ENCODE assay signal across 26 mouse cellular contexts in genomic region chr11:7129319-7130051, GRCm38 (mm10). TPM values are rescaled to one million over a fixed set of nuclear protein-coding genes. Genes with fewer than 3 reads are reported as not detected.
A peak's percentile ranks its signal among the peaks of the same experiment; 100 is the strongest.
DNase-seq lines count a peak whose midpoint lies in the region; ATAC-seq and TF ChIP-seq lines count a peak whose summit lies in the region.
"Had no signal": no experiment of that assay in that cellular context is flagged by ENCODE, and none has a peak within 500 bp of the region (broad histone marks: within the 10 kb centered on the region; RNA-seq: fewer than 3 reads in every experiment).

No protein-coding gene starts in this region.

- WGBS in embryonic facial prominence, embryonic 14.5 days: 61% methylated on average over 8 of the region's 8 CpGs
- WGBS in embryonic facial prominence, embryonic 10.5 days: 78% methylated on average over 8 of the region's 8 CpGs
- 25% methylated on average over 8 of the region's 8 CpGs for WGBS in heart, postnatal 0 days
- WGBS in midbrain, embryonic 11.5 days: 77% methylated on average over 8 of the region's 8 CpGs
- WGBS in midbrain, embryonic 13.5 days: 66% methylated on average over 8 of the region's 8 CpGs

- H3K4me1 ChIP-seq in embryonic facial prominence, embryonic 14.5 days (ENCODE audit: control insufficient read depth, insufficient read depth, low read length): no peaks in the 10 kb centered on the region
- peaks cover 3% of the 10 kb centered on the region for H3K4me1 ChIP-seq in embryonic facial prominence, embryonic 10.5 days
- H3K4me1 ChIP-seq in heart, postnatal 0 days (ENCODE audit: control insufficient read depth, insufficient read depth): peaks cover 8% of the 10 kb centered on the region; the same call in 1 of the 2 replicates
- H3K4me1 ChIP-seq in midbrain, embryonic 11.5 days (ENCODE audit: control insufficient read depth, insufficient read depth, low read length): no peaks in the 10 kb centered on the region
- peaks cover 5% of the 10 kb centered on the region; the same call in 1 of the 2 replicates for H3K4me1 ChIP-seq in midbrain, embryonic 13.5 days (replicated peaks)
- H3K4me1 ChIP-seq: embryonic facial prominence, embryonic 15.5 days; liver, embryonic 15.5 days had no signal

- peak; percentile 12; the same call in 1 of the 2 replicates for ATAC-seq in embryonic facial prominence, embryonic 14.5 days (ENCODE audit: low read depth)
- no peak; the same call in 1 of the 2 replicates for ATAC-seq in heart, postnatal 0 days (ENCODE audit: insufficient read depth, low read depth)
- no peak for ATAC-seq in midbrain, embryonic 11.5 days (ENCODE audit: low FRiP score)
- ATAC-seq in midbrain, embryonic 13.5 days: no peak
- ATAC-seq: forebrain, embryonic 14.5 days; hindbrain, postnatal 0 days had no signal

- DNase-seq in embryonic facial prominence, embryonic 14.5 days (ENCODE audit: low spot score): peak; percentile 55
- DNase-seq in embryonic facial prominence, embryonic 10.5 days (ENCODE audit: low spot score): no peak
- peak; percentile 12 for DNase-seq in heart, postnatal 0 days (ENCODE audit: low spot score)
- DNase-seq in heart, postnatal 4 days: no peak
- DNase-seq in midbrain, embryonic 11.5 days (ENCODE audit: low spot score, missing footprints): peak; percentile 73
- DNase-seq in lung, postnatal 36 days: peak; percentile 13
- no peak for DNase-seq in cerebellum, adult 9-10 months
- DNase-seq: cerebellum, adult 18-20 months; gastrocnemius, adult 2 months; heart, adult 18-20 months had no signal

- no peak for TF ChIP-seq EP300 in heart, postnatal 0 days (IDR thresholded peaks at IDR 0.05; ENCODE audit: low read depth)

- no peaks in the 10 kb centered on the region for H3K36me3 ChIP-seq in embryonic facial prominence, embryonic 14.5 days (ENCODE audit: control insufficient read depth, insufficient read depth, low read length)
- no peaks in the 10 kb centered on the region for H3K36me3 ChIP-seq in embryonic facial prominence, embryonic 10.5 days (replicated peaks)
- H3K36me3 ChIP-seq in heart, postnatal 0 days (replicated peaks; ENCODE audit: control insufficient read depth, insufficient read depth, low read length): no peaks in the 10 kb centered on the region
- no peaks in the 10 kb centered on the region for H3K36me3 ChIP-seq in midbrain, embryonic 11.5 days (ENCODE audit: control insufficient read depth, insufficient read depth, low read length)
- no peaks in the 10 kb centered on the region for H3K36me3 ChIP-seq in midbrain, embryonic 13.5 days
- H3K36me3 ChIP-seq: embryonic facial prominence, embryonic 15.5 days; limb, embryonic 12.5 days; liver, embryonic 15.5 days had no signal

- no peak overlapping the region for H3K4me2 ChIP-seq in embryonic facial prominence, embryonic 14.5 days (ENCODE audit: low read depth, low read length)
- no peak overlapping the region for H3K4me2 ChIP-seq in heart, postnatal 0 days (ENCODE audit: low read depth, low read length)
- H3K4me2 ChIP-seq in midbrain, embryonic 11.5 days: no peak overlapping the region
- no peak overlapping the region for H3K4me2 ChIP-seq in midbrain, embryonic 13.5 days (replicated peaks)
- H3K4me2 ChIP-seq: embryonic facial prominence, embryonic 15.5 days; limb, embryonic 12.5 days; liver, embryonic 15.5 days had no signal

- H3K9ac ChIP-seq in embryonic facial prominence, embryonic 14.5 days (ENCODE audit: low read depth, low read length): no peak overlapping the region
- no peak overlapping the region for H3K9ac ChIP-seq in heart, postnatal 0 days (replicated peaks; ENCODE audit: low read depth, low read length)
- H3K9ac ChIP-seq in midbrain, embryonic 11.5 days (ENCODE audit: low read length): no peak overlapping the region
- H3K9ac ChIP-seq in midbrain, embryonic 13.5 days (replicated peaks): no peak overlapping the region
- H3K9ac ChIP-seq: embryonic facial prominence, embryonic 15.5 days; limb, embryonic 12.5 days; liver, embryonic 15.5 days had no signal

- H3K9me3 ChIP-seq in embryonic facial prominence, embryonic 14.5 days (ENCODE audit: control insufficient read depth, low read length): no peaks in the 10 kb centered on the region
- H3K9me3 ChIP-seq in embryonic facial prominence, embryonic 10.5 days: no peaks in the 10 kb centered on the region
- no peaks in the 10 kb centered on the region for H3K9me3 ChIP-seq in heart, postnatal 0 days (replicated peaks; ENCODE audit: control insufficient read depth, low read length)
- H3K9me3 ChIP-seq in midbrain, embryonic 11.5 days (ENCODE audit: control insufficient read depth, low read length): no peaks in the 10 kb centered on the region
- no peaks in the 10 kb centered on the region for H3K9me3 ChIP-seq in midbrain, embryonic 13.5 days
- H3K9me3 ChIP-seq: embryonic facial prominence, embryonic 15.5 days; limb, embryonic 12.5 days; liver, embryonic 15.5 days had no signal

- TF ChIP-seq CTCF in heart, postnatal 0 days (IDR thresholded peaks at IDR 0.05; ENCODE audit: low read depth): no peak

- no peak overlapping the region for H3K27ac ChIP-seq in embryonic facial prominence, embryonic 14.5 days (replicated peaks; ENCODE audit: low read depth, low read length)
- no peak overlapping the region for H3K27ac ChIP-seq in embryonic facial prominence, embryonic 10.5 days (replicated peaks)
- H3K27ac ChIP-seq in heart, postnatal 0 days (ENCODE audit: low read depth): no peak overlapping the region
- H3K27ac ChIP-seq in midbrain, embryonic 11.5 days (ENCODE audit: low read depth, low read length): no peak overlapping the region
- no peak overlapping the region for H3K27ac ChIP-seq in midbrain, embryonic 13.5 days
- H3K27ac ChIP-seq: embryonic facial prominence, embryonic 15.5 days; gastrocnemius, adult 2 months; hindbrain, postnatal 0 days; left cerebral cortex, adult 2 months; limb, embryonic 12.5 days; liver, embryonic 15.5 days had no signal

- no peak overlapping the region for H3K4me3 ChIP-seq in embryonic facial prominence, embryonic 14.5 days (ENCODE audit: low read depth, low read length)
- no peak overlapping the region for H3K4me3 ChIP-seq in embryonic facial prominence, embryonic 10.5 days
- H3K4me3 ChIP-seq in heart, postnatal 0 days (ENCODE audit: low read depth, low read length): no peak overlapping the region
- H3K4me3 ChIP-seq in midbrain, embryonic 11.5 days (ENCODE audit: low read depth, low read length): no peak overlapping the region
- H3K4me3 ChIP-seq in midbrain, embryonic 13.5 days (replicated peaks): no peak overlapping the region
- H3K4me3 ChIP-seq: embryonic facial prominence, embryonic 15.5 days; gastrocnemius, adult 2 months; left cerebral cortex, adult 2 months; limb, embryonic 12.5 days; liver, embryonic 15.5 days; myocyte had no signal

- H3K27me3 ChIP-seq in embryonic facial prominence, embryonic 14.5 days (replicated peaks; ENCODE audit: control insufficient read depth, insufficient read depth, low read length): no peaks in the 10 kb centered on the region
- H3K27me3 ChIP-seq in embryonic facial prominence, embryonic 10.5 days (replicated peaks; ENCODE audit: low read depth, poor library complexity, severe bottlenecking): no peaks in the 10 kb centered on the region
- no peaks in the 10 kb centered on the region for H3K27me3 ChIP-seq in heart, postnatal 0 days (ENCODE audit: control insufficient read depth, insufficient read depth, low read length)
- no peaks in the 10 kb centered on the region for H3K27me3 ChIP-seq in midbrain, embryonic 11.5 days (ENCODE audit: control insufficient read depth, insufficient read depth, low read length)
- no peaks in the 10 kb centered on the region for H3K27me3 ChIP-seq in midbrain, embryonic 13.5 days
- H3K27me3 ChIP-seq: embryonic facial prominence, embryonic 15.5 days; limb, embryonic 12.5 days; liver, embryonic 15.5 days had no signal

RNA-seq across cellular contexts. Expression of gene Gm11985, which starts 58.9 kb away (rescaled TPM):
- not detected in 2 replicates for polyA plus RNA-seq in embryonic facial prominence, embryonic 14.5 days (2014; fragmentation: Nextera tagmentation; extraction: Ambion mirVana)
- 0.15 TPM in 1 of 2 replicates, not detected in the other for polyA plus RNA-seq in embryonic facial prominence, embryonic 10.5 days (2016; fragmentation: Nextera tagmentation; extraction: Ambion mirVana)
- not detected in 2 replicates for total RNA-seq in heart, postnatal 0 days (2014; rRNA removed; ENCODE audit: low replicate concordance)
- polyA plus RNA-seq in heart, postnatal 0 days (2015; fragmentation: Nextera tagmentation; extraction: Ambion mirVana): not detected in 2 replicates
- not detected for total RNA-seq in heart, postnatal 4 days (2021)
- not detected in 2 replicates for polyA plus RNA-seq in midbrain, embryonic 11.5 days (2014; fragmentation: Nextera tagmentation; extraction: Ambion mirVana)
- polyA plus RNA-seq in midbrain, embryonic 13.5 days (2015; fragmentation: Nextera tagmentation; extraction: Ambion mirVana): not detected in 2 replicates
- total RNA-seq: adrenal gland, adult 18-20 months; CH12.LX; gastrocnemius, adult 2 months; heart, adult 18-20 months; hindbrain, postnatal 0 days; layer of hippocampus, adult 18-20 months; left cerebral cortex, adult 2 months; neutrophil, adult 5-6 weeks had no signal
- polyA plus RNA-seq: brain, embryonic 14.5 days; cortical plate, adult 2 months; embryonic facial prominence, embryonic 15.5 days; forebrain, embryonic 14.5 days; hindbrain, postnatal 0 days; kidney, embryonic 14.5 days; limb, embryonic 12.5 days; liver, embryonic 15.5 days; myocyte; urinary bladder, adult 2 months had no signal

Comparison
In these comparisons a context has a peak if more than half of its experiments do, and no peak if none do; other contexts are left out.
1. DNase-seq: peak in embryonic facial prominence, embryonic 14.5 days (single experiment), heart, postnatal 0 days (single experiment), midbrain, embryonic 11.5 days (single experiment) and lung, postnatal 36 days (single experiment); none in embryonic facial prominence, embryonic 10.5 days (single experiment), heart, postnatal 4 days (single experiment) and cerebellum, adult 9-10 months (single experiment).